Mouse (Mus musculus): Measurements from ENCODE around the gene Gskip. TPM values are rescaled to one million over a fixed set of nuclear protein-coding genes. Genes with fewer than 3 reads are reported as not detected.
A peak's percentile ranks its signal among the peaks of the same experiment; 100 is the strongest.

Gene Gskip
- polyA plus RNA-seq, 1 experiment = 15.0 TPM

DNA sequence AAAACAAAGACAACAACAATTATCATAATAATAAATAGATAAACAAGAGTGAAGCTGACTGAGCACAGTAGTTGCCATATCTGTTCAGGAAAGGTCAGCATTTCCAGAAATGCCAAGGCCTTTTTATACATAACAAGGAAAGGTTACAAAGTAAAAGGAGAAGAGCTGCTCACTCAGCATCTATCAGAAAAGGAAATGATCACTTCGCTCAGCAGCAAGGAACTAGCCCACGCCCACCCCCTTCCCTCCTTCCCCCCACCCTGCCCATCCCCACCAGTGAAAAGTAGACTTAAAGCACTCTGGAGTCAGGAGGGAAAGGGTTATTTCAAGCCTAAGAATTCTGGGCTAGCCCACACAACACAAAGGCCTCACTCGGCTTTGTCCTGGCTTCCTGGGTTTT is 35.6 kb downstream of the Gskip start:
- no peak for DNase-seq (ENCODE audit: low read depth, low spot score)
- 64% methylated on average over 3 of the region's 3 CpGs for WGBS

DNA sequence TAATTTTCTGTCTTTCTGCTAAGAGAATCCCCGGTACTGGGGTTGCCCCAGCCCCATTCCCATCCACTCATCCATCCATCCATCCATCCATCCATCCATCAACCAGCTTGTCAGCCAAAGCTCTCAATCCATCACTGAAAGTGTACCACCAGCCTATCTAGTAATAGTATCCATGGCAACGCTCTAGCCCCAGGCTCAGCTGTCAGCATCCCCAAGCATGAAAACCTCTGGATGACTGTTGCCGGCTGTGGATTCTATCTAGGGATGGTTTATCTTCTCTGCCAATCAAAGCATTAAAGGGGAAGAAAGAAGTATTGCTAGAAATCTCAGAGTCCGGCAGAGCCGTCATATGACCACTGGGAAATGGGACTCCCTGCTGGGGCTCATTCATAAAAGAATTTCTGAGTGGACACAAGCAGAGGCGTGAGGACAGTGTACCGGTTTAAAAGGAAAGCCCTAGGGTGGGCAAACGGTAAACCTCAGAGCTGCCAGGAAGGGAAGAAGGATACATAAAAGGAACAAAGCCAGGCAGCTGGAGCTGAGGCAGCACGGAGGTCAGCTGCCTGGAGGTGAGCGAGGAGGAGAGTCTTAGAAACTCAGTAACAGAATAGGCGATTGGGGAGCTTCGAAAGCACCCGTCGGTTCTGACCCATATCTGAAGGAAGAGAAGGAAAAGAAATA is 37.0 kb downstream of the Gskip start:
- 68% methylated on average over 14 of the region's 14 CpGs for WGBS
- no peak for DNase-seq (ENCODE audit: low read depth, low spot score)

DNA sequence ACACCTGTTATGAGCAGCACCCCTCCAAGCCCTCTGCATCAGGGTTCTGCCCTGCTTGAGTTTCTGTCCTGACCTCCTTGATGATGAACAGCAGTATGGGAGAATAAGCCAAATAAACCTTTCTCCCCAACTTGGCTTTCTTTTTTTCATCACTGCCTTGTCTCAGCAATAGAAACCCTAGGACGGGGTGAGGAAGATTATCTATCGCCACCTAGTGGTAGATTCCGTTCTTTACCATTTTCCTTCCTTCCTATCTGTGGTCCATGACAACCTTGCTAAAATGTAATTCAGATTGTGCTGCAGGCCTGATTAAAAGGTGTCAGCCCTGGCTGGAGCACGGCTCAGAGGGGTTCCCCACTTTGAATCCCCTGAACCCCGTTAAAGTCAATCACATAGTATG is 38.0 kb downstream of the Gskip start:
- WGBS = 3% methylated on average over 5 of the region's 5 CpGs
- DNase-seq (ENCODE audit: low read depth, low spot score) = peak; percentile 22

DNA sequence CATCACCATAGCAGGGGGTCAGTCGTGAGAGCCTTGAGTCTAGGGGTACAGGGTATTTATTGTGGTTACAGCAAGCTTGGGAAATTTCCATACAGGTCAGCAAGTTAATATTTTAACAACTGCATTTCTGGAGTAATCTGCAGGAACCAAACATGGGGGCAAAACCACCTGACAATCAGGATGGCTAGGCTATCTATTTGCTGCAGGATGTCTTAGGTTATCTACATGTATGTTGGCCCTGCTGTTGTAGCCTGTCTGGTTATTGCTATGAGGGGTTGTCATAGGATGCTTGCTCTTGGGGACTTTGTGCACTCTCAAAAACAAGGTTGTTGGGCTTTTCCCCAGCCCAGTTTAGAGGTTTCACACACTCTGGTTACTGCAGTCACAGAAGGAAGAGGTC is 40.0 kb downstream of the Gskip start:
- DNase-seq (ENCODE audit: low read depth, low spot score) = no peak
- WGBS = 38% methylated on average over 1 of the region's 1 CpGs

DNA sequence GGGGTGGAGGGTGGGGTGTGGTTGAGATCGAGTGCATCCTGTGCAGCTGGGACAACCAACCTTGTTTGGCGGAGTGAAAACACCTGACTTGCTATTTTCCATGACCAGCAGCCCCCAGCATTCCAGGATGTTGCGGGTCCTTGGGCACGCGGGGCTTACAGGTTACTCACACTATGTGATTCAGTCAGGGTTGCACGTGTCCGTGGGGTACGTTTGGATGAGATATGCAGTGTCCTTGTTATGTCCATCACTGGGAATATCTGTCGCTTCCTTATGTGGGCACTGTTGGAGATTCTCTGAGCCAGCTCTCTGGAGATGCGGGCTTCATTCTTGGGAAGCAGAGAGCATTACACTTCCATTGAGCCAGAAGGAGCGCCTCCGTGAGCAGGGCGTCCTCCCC is 41.1 kb downstream of the Gskip start:
- 79% methylated on average over 13 of the region's 13 CpGs for WGBS
- DNase-seq (ENCODE audit: low read depth, low spot score) = no peak

DNA sequence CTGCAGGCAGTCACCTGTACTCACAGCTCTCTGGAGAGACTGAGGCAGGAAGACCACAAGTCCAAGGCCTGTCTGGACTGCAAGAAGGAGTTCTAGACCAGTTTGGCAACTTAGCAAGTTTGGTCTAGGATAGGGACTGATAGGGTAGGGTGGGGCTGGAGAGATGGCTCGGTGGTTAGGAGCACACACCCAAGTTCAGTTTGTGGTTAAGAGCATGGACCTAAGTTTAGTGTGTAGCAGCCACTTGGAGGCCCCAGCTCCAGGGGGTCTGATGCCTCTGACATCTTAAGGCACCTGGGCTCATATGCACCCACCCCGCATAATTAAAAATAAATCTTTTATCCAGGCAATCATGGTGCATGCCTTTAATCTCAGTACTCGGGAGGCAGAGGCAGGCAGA is 42.6 kb downstream of the Gskip start:
- WGBS = 65% methylated on average over 3 of the region's 3 CpGs
- DNase-seq (ENCODE audit: low read depth, low spot score) = no peak

DNA sequence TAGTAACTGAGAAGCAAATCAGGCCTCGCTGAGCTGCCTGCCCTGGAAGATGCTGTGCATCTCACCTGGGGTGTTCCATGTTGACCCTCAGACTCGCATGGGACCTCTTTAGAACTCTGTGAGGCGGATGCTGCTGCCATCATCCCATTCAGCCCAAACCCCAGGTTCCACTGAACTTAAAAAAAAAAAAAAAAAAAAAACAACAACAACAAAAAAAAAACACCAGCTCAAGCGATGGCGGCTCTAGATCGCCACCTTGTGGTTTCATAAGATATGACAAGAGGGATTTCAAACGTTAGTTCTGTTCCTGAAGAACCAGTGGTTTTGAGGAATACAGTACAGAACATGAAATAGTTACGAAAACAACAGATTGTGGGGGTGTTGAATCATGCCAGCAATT is 43.3 kb downstream of the Gskip start:
- 43% methylated on average over 8 of the region's 8 CpGs for WGBS
- no peak for DNase-seq (ENCODE audit: low read depth, low spot score)

DNA sequence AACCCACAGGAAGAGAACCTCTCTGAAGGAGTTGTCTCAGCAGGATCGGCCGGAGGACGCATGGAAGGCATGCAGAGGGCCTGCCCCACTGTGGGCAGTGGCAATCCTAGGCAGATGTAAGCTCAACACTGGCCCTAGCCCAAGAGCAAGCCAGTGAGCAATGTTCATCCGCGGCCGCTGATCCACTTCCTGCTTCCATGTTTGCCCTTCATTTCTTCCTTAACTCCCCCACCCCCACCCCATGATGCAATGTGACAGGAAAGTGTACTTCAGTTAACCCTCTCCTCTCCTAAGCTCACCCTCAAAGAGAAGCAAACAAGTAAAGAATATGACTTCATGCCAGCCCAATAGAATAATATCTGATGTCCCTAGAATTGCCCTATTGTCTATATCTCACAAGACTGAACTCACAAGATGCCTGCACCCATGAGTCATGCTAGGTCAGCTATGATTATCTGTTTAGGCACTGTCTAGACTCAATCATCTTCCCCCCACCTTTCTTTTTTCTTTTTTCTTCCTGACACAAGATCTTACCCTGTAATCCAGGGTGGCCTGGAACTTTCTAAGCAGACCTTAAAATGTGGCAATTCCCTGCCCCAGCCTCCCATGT is 46.3 kb downstream of the Gskip start:
- no peak for DNase-seq (ENCODE audit: low read depth, low spot score)
- WGBS = 51% methylated on average over 6 of the region's 6 CpGs

DNA sequence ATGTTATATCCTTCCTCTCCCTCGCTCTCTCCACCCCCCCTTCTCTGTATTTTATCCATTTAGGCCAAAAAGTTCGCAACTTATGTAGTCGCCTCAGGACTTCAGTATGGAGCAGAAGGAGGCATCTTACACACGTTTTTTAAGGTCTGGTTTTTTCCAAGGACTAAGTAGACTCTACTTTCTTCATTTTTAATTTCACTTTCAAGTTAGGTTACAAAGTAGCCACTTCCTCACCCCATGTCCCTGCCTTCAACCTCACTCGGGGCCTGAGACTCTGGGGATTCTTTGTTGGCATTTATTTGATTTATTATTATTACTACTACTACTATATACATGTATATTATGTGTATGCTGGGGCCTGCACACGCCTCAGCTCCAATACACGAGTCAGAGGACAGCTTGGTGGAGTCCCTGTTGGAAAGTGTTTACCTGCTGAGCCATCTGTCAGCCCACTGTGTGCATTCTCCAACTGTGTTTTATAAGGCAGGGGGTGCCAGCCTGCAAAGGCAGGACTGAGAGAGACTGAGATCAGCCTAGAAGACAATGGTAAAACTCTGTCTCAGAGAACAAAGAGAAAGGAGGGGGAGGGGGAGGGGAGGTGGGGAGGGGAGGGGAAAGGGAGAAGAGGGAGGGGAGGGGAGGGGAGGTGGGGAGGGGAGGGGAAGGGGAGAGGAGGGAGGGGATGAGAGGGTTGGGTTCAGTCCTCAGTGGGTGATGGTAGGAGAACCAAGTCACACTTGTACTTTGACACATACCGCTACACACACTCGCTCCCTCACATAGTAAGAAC is 48.9 kb downstream of the Gskip start:
- WGBS = 71% methylated on average over 9 of the region's 9 CpGs
- DNase-seq (ENCODE audit: low read depth, low spot score) = no peak

DNA sequence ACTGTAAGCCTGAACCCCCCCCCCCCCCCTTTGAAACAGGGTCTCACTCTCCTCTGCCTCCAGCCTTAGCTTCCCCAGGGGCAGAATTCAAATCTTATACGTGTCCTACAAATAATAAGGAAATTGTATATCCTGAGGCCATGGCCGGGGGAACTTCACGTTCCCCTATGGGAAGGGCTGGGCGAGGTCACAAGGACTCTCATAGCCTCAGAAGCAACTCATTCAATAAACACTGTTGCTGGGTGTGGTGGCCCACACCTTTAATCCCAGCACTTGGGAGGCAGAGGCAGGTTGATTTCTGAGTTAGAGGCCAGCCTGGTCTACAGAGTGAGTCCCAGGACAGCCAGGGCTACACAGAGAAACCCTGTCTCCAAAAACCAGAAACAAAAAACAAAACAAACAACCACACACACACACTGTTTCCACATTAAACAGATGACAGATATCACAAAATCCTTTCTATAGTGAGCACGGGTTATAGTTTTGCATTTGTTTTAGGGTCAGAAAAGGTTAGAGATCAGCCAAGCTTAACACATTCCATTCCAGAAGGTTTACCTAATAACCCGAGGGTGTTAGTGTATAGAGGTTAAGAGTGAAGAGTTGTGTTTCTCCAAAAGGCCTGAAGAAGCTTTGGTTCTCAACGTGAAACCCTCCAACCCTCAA is 50.7 kb downstream of the Gskip start:
- 51% methylated on average over 7 of the region's 7 CpGs for WGBS
- DNase-seq (ENCODE audit: low read depth, low spot score) = no peak

DNA sequence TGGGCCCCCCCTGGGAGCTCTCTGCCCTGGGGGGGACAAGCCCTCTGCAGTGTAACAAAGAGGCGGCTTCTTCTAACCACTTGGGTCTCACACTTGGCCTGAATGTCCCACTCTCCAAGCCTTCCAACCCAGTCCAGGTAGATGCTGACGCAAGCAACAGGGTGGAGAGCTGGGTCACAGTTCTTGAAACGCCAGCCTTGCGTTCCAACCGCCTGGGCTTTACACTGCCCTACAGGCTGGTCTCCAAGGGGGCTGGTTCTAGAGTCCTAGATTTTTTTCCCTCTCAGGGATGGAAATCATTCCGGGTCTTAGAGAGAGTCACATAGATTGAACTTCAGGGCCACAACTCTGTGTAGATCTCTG is 51.2 kb downstream of the Gskip start:
- 98% methylated on average over 6 of the region's 6 CpGs for WGBS

DNA sequence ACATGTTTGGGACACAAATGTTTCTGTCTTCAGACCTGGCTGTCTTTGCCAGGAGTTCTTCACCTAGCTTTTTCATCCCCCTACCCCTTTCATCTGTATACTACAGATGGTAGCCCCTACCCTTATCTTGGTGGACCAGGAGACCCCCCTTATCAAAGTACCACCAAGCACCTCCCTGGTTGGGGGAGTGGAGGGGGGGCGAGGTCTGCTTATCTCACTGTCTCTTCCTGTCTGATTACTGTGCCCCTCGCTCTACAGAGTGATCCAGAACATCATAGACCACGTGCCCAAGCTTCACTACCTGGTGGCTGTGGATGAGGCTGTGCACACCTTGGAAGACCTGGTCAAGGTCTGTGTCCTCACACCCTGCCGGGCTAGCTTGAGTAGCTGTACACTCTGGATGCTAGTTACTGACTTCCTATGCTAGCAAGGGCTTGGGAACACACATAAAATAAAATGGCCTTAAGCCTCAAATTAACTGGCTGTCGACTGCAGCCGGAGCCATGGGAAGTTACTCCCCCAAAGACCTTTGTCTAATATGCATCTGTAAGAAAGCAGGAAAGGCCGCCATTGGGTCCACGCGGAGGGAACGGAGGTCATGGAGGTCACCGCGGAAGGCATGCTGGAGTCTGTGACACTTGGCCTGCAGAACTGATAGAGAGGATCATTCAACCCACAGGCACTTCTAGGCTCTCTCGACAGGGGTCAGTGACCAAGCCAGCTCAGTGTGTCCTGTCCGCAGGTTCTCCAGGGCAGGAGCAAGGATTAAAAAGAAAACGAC is 53.9 kb downstream of the Gskip start:
- WGBS = 88% methylated on average over 15 of the region's 15 CpGs

More for the DNA sequence above, 51.2 kb downstream of the Gskip start:
- DNase-seq (ENCODE audit: low read depth, low spot score) = no peak

DNA sequence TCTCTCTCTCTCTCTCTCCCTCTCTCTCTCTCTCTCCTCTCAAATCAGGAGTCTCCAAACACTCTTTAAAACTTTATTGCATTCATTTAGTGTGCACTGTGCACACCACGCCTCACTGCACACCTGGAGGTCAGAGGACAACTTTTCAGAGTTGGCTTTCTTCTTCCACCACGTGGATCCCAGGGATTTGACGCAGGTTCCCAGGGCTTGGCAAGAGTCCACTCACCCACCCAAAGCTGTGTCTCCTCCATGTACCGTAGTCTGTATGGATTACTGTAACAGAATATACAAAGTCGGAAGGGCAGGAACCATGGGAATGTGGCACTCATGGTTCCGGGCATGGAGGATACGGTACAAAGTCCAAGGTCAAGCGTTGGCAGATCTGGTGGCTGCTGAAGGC is 55.0 kb downstream of the Gskip start:
- DNase-seq (ENCODE audit: low read depth, low spot score) = no peak

More for the DNA sequence above, 53.9 kb downstream of the Gskip start:
- DNase-seq (ENCODE audit: low read depth, low spot score) = no peak

DNA sequence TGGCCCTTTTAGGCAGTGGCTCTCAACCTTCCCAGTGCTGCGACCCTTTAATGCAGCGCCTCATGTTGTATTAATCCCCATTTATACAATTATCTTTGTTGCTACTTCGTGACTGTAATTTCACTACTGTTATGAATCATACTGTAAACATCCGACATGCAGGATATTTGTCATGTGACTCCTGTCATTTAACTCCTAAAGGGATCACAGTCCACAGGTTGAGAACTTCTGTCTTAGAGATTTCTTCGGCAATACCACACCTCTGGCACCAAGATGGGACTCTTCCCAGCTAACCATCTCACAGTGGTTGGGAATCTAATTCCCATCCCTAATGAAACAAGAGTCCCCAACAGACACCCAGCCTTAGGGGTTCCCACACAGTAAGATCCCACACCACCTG is 63.5 kb downstream of the Gskip start:
- DNase-seq (ENCODE audit: low read depth, low spot score) = no peak
- WGBS = 30% methylated on average over 5 of the region's 5 CpGs

More for the DNA sequence above, 55.0 kb downstream of the Gskip start:
- 69% methylated on average over 8 of the region's 8 CpGs for WGBS

Other genes starting within 250 kb of the Gskip start
- gene D430019H16Rik, start 231.0 kb upstream of the Gskip start, polyA plus RNA-seq (2012; rRNA removed) = 1.2 TPM in 2 replicates
- gene Bdkrb2, start 121.6 kb upstream of the Gskip start, polyA plus RNA-seq (2012; rRNA removed) = 6.0 and 9.0 TPM in 2 replicates
- 1.6 and 2.1 TPM in 2 replicates for gene Bdkrb1, start 81.7 kb upstream of the Gskip start, polyA plus RNA-seq (2012; rRNA removed)
- gene Atg2b, start 382 bp downstream of the Gskip start, polyA plus RNA-seq (2012; rRNA removed) = 11.8 and 15.3 TPM in 2 replicates
- gene Ak7, start 21.1 kb downstream of the Gskip start, polyA plus RNA-seq (2012; rRNA removed) = 0.18 and 0.47 TPM in 2 replicates
- gene Papola, start 99.9 kb downstream of the Gskip start, polyA plus RNA-seq (2012; rRNA removed) = 44.6 and 54.1 TPM in 2 replicates